Mouse (Mus musculus): ENCODE measurements around the gene 4930558C23Rik.
"Not testable (repeated sequence)": the region's sequence is repeated elsewhere in the genome, so short reads cannot be mapped to it uniquely, and the experiment has no call there.

The 4930558C23Rik gene

DNA sequence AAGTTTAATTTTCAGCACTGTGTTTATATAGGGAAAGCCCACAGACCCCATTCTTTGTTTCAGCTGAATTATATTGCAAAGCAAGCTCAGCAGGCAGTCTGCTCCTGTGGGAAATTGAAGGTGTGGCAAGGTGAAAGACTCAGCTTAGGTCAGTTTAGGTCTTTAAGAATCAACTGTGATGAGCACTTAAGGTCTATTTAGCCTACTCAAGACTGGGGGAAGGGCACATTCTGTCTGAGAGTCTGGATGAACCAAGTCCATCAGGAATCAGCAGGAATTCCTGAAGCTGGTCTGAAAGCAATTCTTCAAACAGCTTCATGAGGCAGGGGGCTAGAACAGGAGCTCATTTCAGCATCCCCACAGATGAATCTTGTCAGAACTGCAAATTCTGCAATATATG lies 32.5 kb downstream of the 4930558C23Rik start:
- no peak for DNase-seq (ENCODE audit: low spot score)

- DNase-seq (ENCODE audit: low spot score), result not testable (repeated sequence)
Observed at GRCm38 (mm10) chr3:95360276-95360675, 42.4 kb downstream of the 4930558C23Rik start.

DNA sequence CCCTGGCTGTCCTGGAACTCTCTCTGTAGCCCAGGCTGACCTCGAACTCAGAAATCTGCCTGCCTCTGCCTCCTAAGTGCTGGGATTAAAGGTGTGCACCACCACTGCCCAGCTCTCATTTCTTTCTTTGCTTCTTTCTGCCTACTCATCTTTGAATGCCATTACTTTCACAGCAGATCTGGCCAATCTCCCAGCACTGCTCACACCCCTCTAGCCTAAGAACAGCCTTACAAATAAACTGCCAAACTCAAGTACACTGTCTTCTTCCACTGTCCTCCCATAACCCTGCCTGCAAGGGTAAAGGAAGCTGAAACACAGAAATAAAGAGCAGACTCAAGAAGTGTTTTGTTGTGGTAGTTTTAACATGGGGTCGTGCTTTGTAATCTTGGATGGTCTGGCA lies 44.9 kb downstream of the 4930558C23Rik start:
- no peak for DNase-seq (ENCODE audit: low spot score)

- DNase-seq (ENCODE audit: low spot score), result peak; percentile 86
Observed at GRCm38 (mm10) chr3:95356701-95357449, 45.8 kb downstream of the 4930558C23Rik start, which contains the start of gene Setdb1. Setdb1 (minus strand) TSS chr3:95357202.

DNA sequence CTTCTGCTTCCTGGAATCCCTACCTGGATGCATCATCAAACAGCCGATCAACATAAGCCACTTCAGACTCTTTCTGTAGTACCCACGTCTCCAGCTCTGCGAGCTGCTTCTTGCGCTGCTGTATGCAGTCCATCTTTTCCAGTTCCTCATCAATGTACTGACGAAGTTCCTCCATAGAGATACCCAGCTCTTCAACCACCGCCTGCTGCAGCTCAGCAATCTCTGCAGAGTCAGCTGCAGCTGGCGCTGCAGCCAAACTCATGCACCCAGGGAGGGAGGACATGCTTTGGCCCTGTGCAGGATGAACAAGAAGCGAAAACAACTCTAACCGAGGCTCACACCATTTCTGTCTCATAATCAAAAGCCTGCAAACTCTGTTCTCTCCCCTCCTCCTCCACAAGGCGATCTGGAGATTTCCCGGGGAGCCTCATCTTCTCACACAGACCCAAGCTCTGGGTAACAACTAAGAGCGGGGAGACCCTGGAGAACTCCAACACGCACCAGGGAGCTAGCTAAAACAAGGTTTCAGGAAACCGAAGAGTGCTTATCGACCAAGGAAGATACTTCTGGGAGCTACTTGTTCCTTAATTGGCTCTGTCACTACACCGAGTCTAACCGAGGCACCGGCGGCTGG lies 46.6 kb downstream of the 4930558C23Rik start:
- DNase-seq (ENCODE audit: low spot score), result not testable (repeated sequence)

- no peak for DNase-seq (ENCODE audit: low spot score)
Observed at GRCm38 (mm10) chr3:95349491-95349890, 53.1 kb downstream of the 4930558C23Rik start.

DNA sequence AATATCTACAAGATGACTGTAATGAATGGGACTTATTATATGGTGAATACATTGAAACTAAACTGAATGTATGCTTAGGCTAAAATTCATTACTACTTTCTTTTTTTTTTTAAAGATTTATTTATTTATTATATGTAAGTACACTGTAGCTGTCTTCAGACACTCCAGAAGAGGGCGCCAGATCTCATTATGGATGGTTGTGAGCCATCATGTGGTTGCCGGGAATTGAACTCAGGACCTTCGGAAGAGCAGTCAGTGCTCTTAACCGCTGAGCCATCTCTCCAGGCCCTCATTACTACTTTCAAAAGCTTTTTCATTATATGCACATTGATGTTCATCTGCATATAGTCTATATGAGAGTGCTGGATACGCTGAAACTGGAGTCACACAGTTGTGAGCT lies 54.3 kb downstream of the 4930558C23Rik start:
- not testable (repeated sequence) for DNase-seq (ENCODE audit: low spot score)

- DNase-seq (ENCODE audit: low spot score), result no peak
Observed at GRCm38 (mm10) chr3:95346454-95346853, 56.2 kb downstream of the 4930558C23Rik start.

- not testable (repeated sequence) for DNase-seq (ENCODE audit: low spot score)
Observed at GRCm38 (mm10) chr3:95343356-95344000, 59.2 kb downstream of the 4930558C23Rik start.

GRCm38 (mm10) chr3:95338251-95338650 lies 64.4 kb downstream of the 4930558C23Rik start:
- no peak for DNase-seq (ENCODE audit: low spot score)

DNA sequence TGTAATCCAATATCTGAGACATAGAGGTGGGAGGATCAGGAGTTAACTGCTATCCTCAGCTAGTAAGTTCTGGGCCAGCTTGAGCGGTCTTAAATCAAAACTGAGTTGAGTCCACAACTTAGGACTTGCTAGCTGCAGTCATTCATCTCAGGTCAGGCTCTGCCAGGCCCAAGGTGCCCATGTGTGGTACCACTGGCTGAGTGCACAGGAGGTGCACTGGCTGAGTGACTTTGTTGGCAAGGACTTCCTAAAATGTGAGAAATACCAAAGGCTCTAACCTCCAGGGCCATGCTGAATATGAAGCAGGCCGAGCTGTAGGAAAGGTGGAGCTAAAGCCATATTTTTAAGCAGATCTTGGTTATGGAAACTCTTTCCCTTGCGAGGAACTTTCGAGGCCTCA lies 65.3 kb downstream of the 4930558C23Rik start:
- no peak for DNase-seq (ENCODE audit: low spot score)

Data from urinary bladder, postnatal 10 days (tissue).